Mouse (Mus musculus) frontal cortex, adult 2 months (tissue): ENCODE measurements around the gene Alx3. TPM values are rescaled to one million over a fixed set of nuclear protein-coding genes. Genes with fewer than 3 reads are reported as not detected.
A peak's percentile ranks its signal among the peaks of the same experiment; 100 is the strongest.

Experiments used
- DNase-seq, 2 experiments: peaks; one replicate each; pipeline ENCODE4 v3.0.0; 2022; ENCODE audit warnings: low spot score in 1 of 2; ENCODE audit errors: extremely low spot score in 1 of 2
- polyA plus RNA-seq: library from polyadenylated mRNA; depleted of rRNA; stranded (reverse); fragments of >200 nt; gene quantifications from 2 replicates; pipeline ENCODE4 v1.2.3, GENCODE M21; 2012; rRNA removed

The Alx3 gene
- 8.1 and 8.6 TPM in 2 replicates for polyA plus RNA-seq

- DNase-seq, result no peak
Observed at GRCm38 (mm10) chr3:107594662-107595263, at the start of gene Alx3. Gene Alx3, plus strand, starts transcription at chr3:107595031.

GRCm38 (mm10) chr3:107545278-107545677 is 49.6 kb upstream of the Alx3 start:
- DNase-seq, result no peak

- no peak for DNase-seq
Observed at GRCm38 (mm10) chr3:107545716-107546412, 49.0 kb upstream of the Alx3 start.

GRCm38 (mm10) chr3:107546956-107547355 is 47.9 kb upstream of the Alx3 start:
- DNase-seq, result no peak

GRCm38 (mm10) chr3:107550409-107551049 is 44.3 kb upstream of the Alx3 start:
- peak in 1 of 2 experiments; percentile 87 for DNase-seq

- no peak for DNase-seq
Observed at GRCm38 (mm10) chr3:107554842-107555241, 40.0 kb upstream of the Alx3 start, which contains the start of gene Ubl4b. Gene Ubl4b, minus strand, starts transcription at chr3:107555073.

- DNase-seq, result no peak
Observed at GRCm38 (mm10) chr3:107558740-107559139, 36.1 kb upstream of the Alx3 start.

- peak in 1 of 2 experiments; percentile 69 for DNase-seq
Observed at GRCm38 (mm10) chr3:107559183-107559582, 35.6 kb upstream of the Alx3 start.

GRCm38 (mm10) chr3:107562104-107562503 is 32.7 kb upstream of the Alx3 start:
- DNase-seq, result no peak

GRCm38 (mm10) chr3:107562591-107562990 is 32.2 kb upstream of the Alx3 start:
- DNase-seq, result no peak

- no peak for DNase-seq
Observed at GRCm38 (mm10) chr3:107563880-107564279, 31.0 kb upstream of the Alx3 start.

GRCm38 (mm10) chr3:107565331-107565730 is 29.5 kb upstream of the Alx3 start:
- DNase-seq, result no peak

- no peak for DNase-seq
Observed at GRCm38 (mm10) chr3:107567766-107568165, 27.1 kb upstream of the Alx3 start.

GRCm38 (mm10) chr3:107568721-107569120 is 26.1 kb upstream of the Alx3 start:
- no peak for DNase-seq

GRCm38 (mm10) chr3:107571205-107571604 is 23.6 kb upstream of the Alx3 start:
- DNase-seq, result no peak

- DNase-seq, result no peak
Observed at GRCm38 (mm10) chr3:107576807-107577206, 18.0 kb upstream of the Alx3 start.

GRCm38 (mm10) chr3:107577810-107578390 is 16.9 kb upstream of the Alx3 start:
- no peak for DNase-seq

- peak; percentile 36 to 92 for DNase-seq
Observed at GRCm38 (mm10) chr3:107579466-107579865, 15.4 kb upstream of the Alx3 start.

GRCm38 (mm10) chr3:107581103-107582010 is 13.5 kb upstream of the Alx3 start:
- DNase-seq, result no peak

GRCm38 (mm10) chr3:107582130-107582874 is 12.5 kb upstream of the Alx3 start:
- no peak for DNase-seq
